Mouse (Mus musculus) bone marrow macrophage, adult 2 months (primary cell): ENCODE data around the gene Pisd.
"Not testable (repeated sequence)": the region's sequence is repeated elsewhere in the genome, so short reads cannot be mapped to it uniquely, and the experiment has no call there.

Experiments used
- CTCF ChIP-seq: IDR thresholded peaks from 2 replicates; pipeline ENCODE4 v1.5.1; 2012; ENCODE audit warnings: low read depth, mild to moderate bottlenecking, low read length, moderate library complexity
- POLR2A ChIP-seq: IDR thresholded peaks from 2 replicates; pipeline ENCODE4 v1.6.1; 2012; ENCODE audit warnings: mild to moderate bottlenecking, low read depth, low read length, borderline replicate concordance

GRCm38 (mm10) chr5:32722711-32723110, 62.7 kb downstream of the Pisd start:
- TF ChIP-seq CTCF, POLR2A: not testable (repeated sequence)
